Mouse (Mus musculus): ENCODE results near the gene 7530416G11Rik.

Gene 7530416G11Rik

DNA sequence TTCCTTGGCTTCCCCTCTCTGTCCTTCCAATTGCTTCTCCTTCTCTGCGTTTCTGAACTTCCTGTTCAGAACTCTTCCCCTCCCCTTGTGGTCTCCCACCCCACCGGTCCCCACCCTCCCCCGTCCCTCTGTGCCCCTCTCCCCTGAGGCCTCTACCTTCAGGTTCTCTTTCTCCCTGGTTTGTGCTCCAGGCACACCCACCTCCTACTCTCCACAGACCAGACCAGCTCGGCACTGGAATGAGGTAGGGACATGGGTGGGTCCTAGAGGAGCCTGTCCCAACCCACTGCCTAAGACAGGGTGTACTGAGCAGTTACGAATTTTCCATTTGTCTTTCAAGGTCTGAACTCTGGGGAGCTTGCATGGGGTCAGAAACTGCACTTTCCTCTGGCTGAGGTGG lies 23.1 kb downstream of the 7530416G11Rik start:
- 56% methylated on average over 5 of the region's 5 CpGs for WGBS

DNA sequence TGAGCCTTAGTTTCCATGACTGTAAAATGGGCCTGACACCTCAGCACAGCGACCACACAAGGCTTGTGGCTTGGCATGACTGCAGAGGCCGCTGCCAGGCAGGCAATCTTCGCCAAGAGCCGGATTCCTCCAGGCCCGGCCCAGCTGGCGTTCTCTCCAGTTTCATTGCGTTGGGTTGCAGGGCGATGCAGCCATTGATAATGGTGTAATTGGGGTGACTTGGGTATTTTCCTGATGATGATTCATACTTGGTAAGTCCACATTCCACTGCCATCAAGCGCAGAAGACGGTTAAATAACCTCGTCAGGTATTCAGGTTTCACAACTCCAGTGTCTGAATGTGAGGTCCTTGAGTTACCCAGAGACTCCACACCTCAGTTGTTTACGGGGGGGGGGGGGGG lies 23.7 kb downstream of the 7530416G11Rik start:
- WGBS: 58% methylated on average over 12 of the region's 12 CpGs

DNA sequence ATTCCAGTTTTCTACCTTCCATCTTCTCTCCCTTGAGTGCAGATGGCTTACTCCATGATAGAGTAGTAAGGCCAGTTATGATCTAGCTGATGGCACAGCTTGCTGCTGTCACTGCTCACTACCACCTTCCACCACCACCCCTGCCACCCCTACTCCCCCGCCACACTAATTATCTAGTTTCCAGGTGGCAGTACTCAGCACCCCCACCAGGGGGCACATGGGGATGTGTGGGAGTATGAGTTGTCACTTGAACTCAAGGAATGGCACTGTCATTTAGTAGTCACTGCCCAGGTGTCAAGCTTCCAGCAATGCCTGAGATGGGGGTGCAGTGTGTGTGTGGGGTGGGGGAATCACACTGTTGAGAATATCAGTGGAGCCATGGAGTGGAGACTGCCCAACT lies 25.4 kb downstream of the 7530416G11Rik start:
- WGBS: 27% methylated on average over 1 of the region's 1 CpGs

DNA sequence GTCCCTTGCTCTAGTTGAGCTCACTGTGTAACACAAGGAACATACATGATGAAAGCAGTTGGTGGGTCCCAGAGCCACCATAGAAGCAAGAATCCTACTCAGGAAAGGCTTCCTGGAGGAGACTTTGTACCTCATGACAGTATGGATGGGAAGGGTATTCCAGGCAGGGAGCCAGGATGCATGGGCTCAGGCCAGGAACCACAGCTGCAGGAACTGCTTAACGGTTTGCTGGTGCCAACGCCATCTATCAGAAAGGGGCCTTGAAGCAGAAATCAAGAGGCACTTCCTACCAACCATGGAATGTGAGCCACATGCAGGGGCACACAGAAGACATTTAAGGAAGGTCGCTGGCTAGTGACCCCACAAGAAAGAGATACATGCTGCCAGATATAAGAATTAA lies 28.3 kb downstream of the 7530416G11Rik start:
- 41% methylated on average over 3 of the region's 3 CpGs for WGBS

DNA sequence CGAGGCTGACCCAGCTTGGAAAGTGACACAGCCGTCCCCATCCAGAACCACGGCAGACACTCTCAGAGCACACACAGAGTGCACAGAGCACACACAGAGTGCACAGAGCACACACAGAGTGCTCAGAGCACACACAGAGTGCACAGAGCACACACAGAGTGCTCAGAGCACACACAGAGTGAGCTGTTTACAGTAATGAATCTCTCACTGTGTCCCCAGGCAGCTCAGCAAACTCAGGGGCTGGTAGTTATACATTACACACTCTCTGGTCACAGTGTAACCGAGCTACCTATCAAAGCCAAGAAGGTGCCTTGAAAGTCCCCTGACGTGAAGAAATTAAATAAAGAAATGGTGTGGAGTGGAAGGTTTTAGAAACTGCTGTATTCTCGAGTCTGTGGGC lies 33.6 kb downstream of the 7530416G11Rik start:
- WGBS: 89% methylated on average over 6 of the region's 6 CpGs

DNA sequence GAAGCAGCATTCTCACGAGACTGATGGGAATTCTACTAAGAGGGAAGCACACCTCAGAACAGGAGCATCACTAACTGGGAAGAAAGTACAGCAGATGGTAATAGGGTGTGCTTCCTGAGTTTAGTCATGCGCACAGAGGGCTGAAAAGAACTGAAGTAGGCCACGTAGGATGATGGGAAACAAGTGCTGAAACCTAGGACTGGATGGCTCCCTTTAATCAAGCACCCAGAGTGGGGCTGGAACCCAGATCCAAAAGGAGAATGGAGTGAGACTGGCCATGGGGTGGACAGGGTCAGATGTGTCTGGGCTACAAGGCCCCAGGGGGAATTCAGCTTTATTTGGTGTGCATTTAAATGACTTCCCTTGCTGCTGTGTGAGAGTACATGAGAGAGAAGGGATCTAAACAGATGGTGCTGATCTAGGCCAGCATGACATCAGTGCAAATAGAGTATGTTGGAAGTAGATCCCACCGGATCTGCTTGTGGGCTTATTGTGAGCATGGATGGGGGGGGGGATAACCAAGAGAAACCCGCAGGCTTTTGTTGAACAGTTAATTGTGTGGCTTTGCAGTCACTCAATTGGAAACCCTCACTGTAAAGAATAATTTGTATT lies 36.5 kb downstream of the 7530416G11Rik start:
- WGBS: 47% methylated on average over 5 of the region's 5 CpGs

DNA sequence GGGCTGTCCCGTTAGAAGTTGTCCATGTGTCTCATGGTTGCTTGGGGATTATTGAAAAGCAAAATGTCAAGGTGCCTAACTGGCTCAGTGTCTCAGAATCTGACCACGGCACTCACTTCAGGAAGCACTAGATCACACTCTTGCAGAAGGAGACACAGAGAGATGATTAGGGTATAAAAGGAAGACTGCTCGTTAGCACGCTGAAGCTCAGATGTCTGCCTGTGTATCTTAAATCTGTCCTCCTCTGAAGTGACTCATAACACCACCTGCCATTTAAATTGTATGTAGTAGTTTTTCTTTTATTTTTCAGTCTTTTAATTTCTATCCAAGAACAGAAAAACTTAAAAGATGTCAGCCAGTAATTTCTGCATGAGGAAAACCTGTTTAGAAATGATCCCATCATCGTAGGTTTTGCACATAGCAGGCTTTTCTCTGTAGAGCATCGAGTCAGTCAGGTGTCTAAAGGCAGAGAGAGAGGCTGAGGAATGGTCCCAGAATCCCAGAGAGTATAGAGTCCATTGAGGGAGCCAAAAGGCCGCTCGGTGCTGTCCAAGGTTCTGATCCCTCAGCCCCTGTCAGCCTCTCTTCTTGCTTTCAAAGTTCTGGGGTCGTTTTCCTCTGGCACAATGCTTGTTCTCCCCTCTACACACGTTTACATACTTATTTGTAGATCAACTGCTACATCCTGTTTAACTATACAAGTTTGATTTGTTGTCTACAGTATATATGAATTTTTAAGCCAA lies 38.0 kb downstream of the 7530416G11Rik start:
- WGBS: 42% methylated on average over 10 of the region's 10 CpGs

DNA sequence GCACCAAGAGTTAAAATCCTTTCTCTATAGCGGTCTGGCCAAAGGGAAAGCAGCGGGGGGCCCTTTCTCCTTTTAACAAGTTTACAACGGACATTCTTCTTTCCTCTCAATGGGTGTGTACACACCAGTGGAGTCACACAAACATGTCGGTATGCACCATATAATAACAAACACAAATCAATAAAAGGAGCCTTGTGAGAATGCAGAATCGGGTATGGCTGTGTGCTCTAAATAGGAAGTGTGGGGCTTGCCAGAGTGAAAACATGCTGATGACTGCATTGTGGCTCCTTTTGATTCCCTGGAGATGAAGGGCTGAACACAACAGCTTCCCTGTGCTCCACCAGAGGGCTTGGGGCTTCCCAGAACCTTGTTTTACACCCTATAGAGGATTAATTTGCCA lies 38.8 kb downstream of the 7530416G11Rik start:
- WGBS: 26% methylated on average over 5 of the region's 5 CpGs

DNA sequence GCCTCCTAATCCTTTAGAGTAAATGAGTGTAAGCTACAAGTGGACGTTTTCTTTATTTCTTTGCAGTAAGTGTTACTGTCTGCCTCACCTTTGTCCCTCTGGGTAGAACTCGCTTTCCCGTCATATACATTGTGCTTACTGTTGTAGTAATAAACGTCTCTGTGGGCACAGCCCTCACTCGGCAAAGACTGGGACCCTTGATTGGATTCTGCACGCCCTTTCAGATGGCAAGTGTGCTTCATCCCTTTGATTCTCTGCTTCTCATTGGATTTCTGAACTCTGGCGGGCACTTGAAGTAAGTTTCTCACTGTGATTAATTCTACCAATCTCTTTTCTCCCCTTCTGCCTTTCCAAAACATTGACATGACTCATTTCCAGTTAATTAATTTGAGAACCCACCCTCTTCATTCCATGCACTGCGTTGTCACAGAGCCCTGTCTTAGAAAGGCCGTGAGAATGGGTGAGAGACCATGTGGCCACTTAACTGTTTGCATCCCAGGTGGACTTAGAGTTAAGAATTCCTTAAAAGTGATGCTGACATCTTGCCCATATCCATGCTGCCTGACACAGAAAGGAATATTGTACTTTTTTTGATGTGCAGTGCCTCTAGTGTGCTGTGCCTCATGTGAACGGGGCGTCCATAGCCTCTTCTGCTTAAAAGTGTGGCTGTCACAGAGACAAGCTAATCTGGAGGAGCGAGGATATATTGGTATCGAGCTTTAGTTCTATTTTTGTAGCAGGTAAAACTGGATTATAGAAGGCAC lies 39.8 kb downstream of the 7530416G11Rik start:
- whole genome bisulfite sequencing: 72% methylated on average over 13 of the region's 13 CpGs

DNA sequence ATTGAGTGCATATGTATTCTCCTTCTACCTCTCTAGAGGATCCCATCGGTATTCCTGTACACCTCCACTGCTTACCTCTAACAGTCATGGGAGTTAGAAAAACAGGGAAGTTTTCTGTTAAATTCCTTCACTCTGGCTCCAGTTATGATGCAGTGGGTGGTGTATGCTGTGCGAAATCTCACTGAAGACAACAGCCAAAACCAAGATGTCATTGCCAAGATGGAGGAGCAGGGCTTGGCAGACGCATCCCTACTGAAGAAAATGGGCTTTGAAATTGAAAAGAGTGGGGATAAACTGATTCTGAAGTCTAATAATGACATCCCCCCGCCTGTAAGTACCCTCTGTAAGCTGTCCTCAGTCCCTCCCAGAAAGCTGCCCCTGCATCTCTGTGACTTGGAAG lies 40.9 kb downstream of the 7530416G11Rik start:
- 39% methylated on average over 4 of the region's 4 CpGs for WGBS

DNA sequence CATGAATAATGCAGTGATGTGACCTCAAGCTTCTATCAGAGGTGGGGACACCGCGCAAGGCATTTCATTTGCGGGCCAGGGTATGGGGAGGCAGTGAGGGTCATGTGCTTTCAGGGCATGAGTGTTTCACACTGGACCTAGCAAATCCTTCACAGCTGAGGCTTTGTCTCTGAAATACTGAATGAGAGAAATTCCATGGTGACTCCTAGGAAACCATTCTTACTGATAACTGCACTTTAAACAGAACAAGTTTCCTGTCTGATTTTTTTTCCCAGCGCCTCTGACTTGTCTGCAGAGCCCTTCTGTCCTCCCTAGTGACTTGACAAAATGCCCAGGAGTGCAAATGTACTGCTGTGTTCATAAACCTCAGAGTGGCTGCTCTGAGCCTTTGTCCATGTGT lies 41.5 kb downstream of the 7530416G11Rik start:
- 43% methylated on average over 4 of the region's 4 CpGs for WGBS

DNA sequence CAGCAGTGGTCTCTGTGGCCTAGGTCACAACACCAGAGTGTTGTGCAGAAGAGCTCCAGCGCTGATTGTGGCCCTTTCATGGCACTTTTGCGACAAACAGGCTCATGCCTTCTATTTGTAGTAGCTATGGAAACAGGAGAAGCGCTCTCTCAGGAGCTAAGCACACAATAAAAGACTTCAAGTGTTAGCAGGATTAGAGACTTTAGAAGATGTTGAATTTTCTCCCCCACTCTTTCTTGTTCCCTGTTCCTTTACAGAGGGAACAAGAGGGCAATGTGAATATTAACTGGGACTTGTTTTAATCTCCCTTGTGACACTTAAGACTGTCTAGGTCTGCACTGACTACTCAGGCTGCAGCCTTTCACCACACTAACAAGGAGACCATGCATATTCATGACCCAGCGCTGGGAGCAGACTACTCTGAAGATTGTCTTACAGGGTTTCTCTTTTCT lies 44.4 kb downstream of the 7530416G11Rik start:
- WGBS: 44% methylated on average over 4 of the region's 4 CpGs

DNA sequence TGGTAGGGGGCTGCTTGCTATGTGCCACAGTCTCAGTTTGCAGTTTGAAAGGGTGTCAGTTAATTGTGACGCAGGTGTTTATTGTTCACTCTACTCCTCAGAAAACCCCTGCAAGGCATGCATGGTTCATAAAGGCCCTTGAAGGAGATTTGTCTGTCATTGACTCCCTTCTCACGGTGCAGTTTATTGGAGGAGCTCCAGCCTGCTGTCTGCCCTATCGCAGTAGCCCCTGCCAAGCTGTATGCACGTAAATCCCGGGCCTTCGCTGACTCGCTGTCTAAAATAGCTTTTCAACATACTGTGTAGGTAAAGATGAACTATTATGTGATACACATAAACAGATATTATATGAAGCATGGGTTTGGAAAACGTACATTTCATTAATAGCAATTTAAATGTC lies 45.2 kb downstream of the 7530416G11Rik start:
- 47% methylated on average over 8 of the region's 8 CpGs for WGBS

DNA sequence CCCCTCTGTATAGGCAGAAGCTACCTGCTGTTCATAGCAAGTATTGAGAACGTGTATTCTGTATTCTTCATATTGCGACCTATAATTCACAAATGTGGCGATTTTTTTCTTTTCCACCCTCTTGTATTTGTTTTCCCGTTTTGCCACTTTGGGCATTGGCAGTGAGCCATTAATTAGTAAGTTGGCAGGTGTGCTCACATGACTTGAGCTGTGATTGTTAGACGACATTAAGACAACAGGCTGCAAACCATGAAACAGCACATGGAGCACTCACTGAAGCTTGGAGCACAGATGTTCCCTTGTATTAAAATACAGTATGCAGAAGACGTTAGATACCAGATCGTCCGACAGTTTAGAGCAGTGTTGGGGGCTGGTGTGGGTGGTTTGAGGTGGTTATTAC lies 46.1 kb downstream of the 7530416G11Rik start:
- 54% methylated on average over 8 of the region's 8 CpGs for WGBS

DNA sequence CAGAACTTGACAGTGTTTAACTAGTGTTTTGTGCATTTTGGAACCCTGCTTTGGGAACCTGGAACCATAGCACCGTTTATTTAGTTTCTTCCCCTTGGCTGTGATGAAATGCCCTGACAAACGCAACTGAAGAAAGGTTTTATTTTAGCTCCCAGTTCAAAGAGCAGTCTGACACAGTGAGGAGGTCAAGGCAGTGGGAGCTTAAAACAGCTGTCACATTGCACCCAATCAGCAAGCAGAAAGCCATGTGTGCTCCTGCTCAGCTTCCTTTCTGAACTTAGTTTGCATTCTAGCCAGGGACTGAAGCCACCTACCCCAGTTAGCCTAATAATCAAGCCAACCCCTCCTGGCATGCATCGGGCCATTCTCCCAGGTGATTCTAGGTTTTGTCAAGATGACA lies 56.4 kb downstream of the 7530416G11Rik start:
- 58% methylated on average over 3 of the region's 3 CpGs for WGBS

Measured in cerebral cortex, adult 2 months (tissue).